Mouse (Mus musculus): ENCODE data around the gene Gpr158.
"Not testable (repeated sequence)": the region's sequence is repeated elsewhere in the genome, so short reads cannot be mapped to it uniquely, and the experiment has no call there.

Gene Gpr158

GRCm38 (mm10) chr2:21367345-21368111, at the start of gene Gpr158:
Gpr158 (plus strand) TSS chr2:21367542.
- DNase-seq (ENCODE audit: low spot score), result peak; percentile 93

- DNase-seq (ENCODE audit: low spot score), result no peak
Measured at GRCm38 (mm10) chr2:21343821-21344220, 23.5 kb upstream of the Gpr158 start.

GRCm38 (mm10) chr2:21368351-21369170, 1.2 kb downstream of the Gpr158 start:
- peak; percentile 37 for DNase-seq (ENCODE audit: low spot score)

- DNase-seq (ENCODE audit: low spot score), result no peak
Measured at GRCm38 (mm10) chr2:21369171-21369485, 1.8 kb downstream of the Gpr158 start.

GRCm38 (mm10) chr2:21369556-21369955, 2.2 kb downstream of the Gpr158 start:
- no peak for DNase-seq (ENCODE audit: low spot score)

GRCm38 (mm10) chr2:21379516-21379915, 12.2 kb downstream of the Gpr158 start:
- no peak for DNase-seq (ENCODE audit: low spot score)

GRCm38 (mm10) chr2:21392727-21393126, 25.4 kb downstream of the Gpr158 start:
- no peak for DNase-seq (ENCODE audit: low spot score)

GRCm38 (mm10) chr2:21397347-21397746, 30.0 kb downstream of the Gpr158 start:
- DNase-seq (ENCODE audit: low spot score), result no peak

- DNase-seq (ENCODE audit: low spot score), result no peak
Measured at GRCm38 (mm10) chr2:21399657-21400056, 32.3 kb downstream of the Gpr158 start.

- no peak for DNase-seq (ENCODE audit: low spot score)
Measured at GRCm38 (mm10) chr2:21405617-21406016, 38.3 kb downstream of the Gpr158 start.

- no peak for DNase-seq (ENCODE audit: low spot score)
Measured at GRCm38 (mm10) chr2:21407443-21407985, 40.2 kb downstream of the Gpr158 start.

- DNase-seq (ENCODE audit: low spot score), result no peak
Measured at GRCm38 (mm10) chr2:21408821-21409220, 41.5 kb downstream of the Gpr158 start.

GRCm38 (mm10) chr2:21430288-21430687, 62.9 kb downstream of the Gpr158 start:
- no peak for DNase-seq (ENCODE audit: low spot score)

GRCm38 (mm10) chr2:21431182-21431581, 63.8 kb downstream of the Gpr158 start:
- DNase-seq (ENCODE audit: low spot score), result no peak

GRCm38 (mm10) chr2:21439626-21440025, 72.3 kb downstream of the Gpr158 start:
- no peak for DNase-seq (ENCODE audit: low spot score)

- DNase-seq (ENCODE audit: low spot score), result not testable (repeated sequence)
Measured at GRCm38 (mm10) chr2:21460606-21461005, 93.3 kb downstream of the Gpr158 start.

GRCm38 (mm10) chr2:21474957-21475356, 107.6 kb downstream of the Gpr158 start:
- no peak for DNase-seq (ENCODE audit: low spot score)

GRCm38 (mm10) chr2:21496881-21497280, 129.5 kb downstream of the Gpr158 start:
- no peak for DNase-seq (ENCODE audit: low spot score)

- no peak for DNase-seq (ENCODE audit: low spot score)
Measured at GRCm38 (mm10) chr2:21497965-21498364, 130.6 kb downstream of the Gpr158 start.

- DNase-seq (ENCODE audit: low spot score), result no peak
Measured at GRCm38 (mm10) chr2:21499399-21499798, 132.1 kb downstream of the Gpr158 start.

GRCm38 (mm10) chr2:21507449-21507848, 140.1 kb downstream of the Gpr158 start:
- no peak for DNase-seq (ENCODE audit: low spot score)

GRCm38 (mm10) chr2:21530750-21531149, 163.4 kb downstream of the Gpr158 start:
- no peak for DNase-seq (ENCODE audit: low spot score)

- DNase-seq (ENCODE audit: low spot score), result no peak
Measured at GRCm38 (mm10) chr2:21619180-21619579, 251.8 kb downstream of the Gpr158 start.
